Mouse (Mus musculus): ENCODE measurements around the gene Ttyh1. TPM values are rescaled to one million over a fixed set of nuclear protein-coding genes. Genes with fewer than 3 reads are reported as not detected.
A peak's percentile ranks its signal among the peaks of the same experiment; 100 is the strongest.

The Ttyh1 gene
- total and polyA plus RNA-seq, 3 experiments = 0.08 to 0.17 TPM; not detected in 1

- H3K9ac ChIP-seq (ENCODE audit: insufficient read depth, low read depth) = no peak overlapping the region
- in situ Hi-C loops (cut with MboI; ENCODE audit: low pct_ligation_motif_present, low pct_unique_long_range_greater_than_20kb, low sequenced_read_pairs) = no loop called here
- no peaks in the 10 kb centered on the region for H3K27me3 ChIP-seq (replicated peaks)
- H3K4me2 ChIP-seq (ENCODE audit: insufficient read depth, low read depth, poor library complexity, severe bottlenecking) = no peak overlapping the region
- peak; percentile 60 for DNase-seq (ENCODE audit: extremely low read depth)
- no peak overlapping the region for H3K4me3 ChIP-seq (replicated peaks in 1 of 3; ENCODE audit: low read depth in 2 of 3, low read length in 2 of 3, poor library complexity in 1 of 3)
- H3K36me3 ChIP-seq (replicated peaks in 1 of 2; ENCODE audit: control insufficient read depth in 1 of 2, insufficient read depth in 1 of 2, low read length in 1 of 2) = peaks cover 75 to 79% of the 10 kb centered on the region in 2 experiments
- H3K4me1 ChIP-seq (ENCODE audit: control insufficient read depth in 1 of 2, insufficient read depth in 2 of 2) = peaks cover 17 to 45% of the 10 kb centered on the region in 2 experiments
- dilution Hi-C loops (cut with MboI; ENCODE audit: extremely low pct_ligation_motif_present, extremely low pct_unique_long_range_greater_than_20kb, low sequenced_read_pairs) = no loop called here
- H3K9me3 ChIP-seq (replicated peaks; ENCODE audit: low read length) = no peaks in the 10 kb centered on the region
- H3K79me2 ChIP-seq (replicated peaks; ENCODE audit: control insufficient read depth, extremely low read depth, insufficient read depth, poor library complexity, severe bottlenecking) = peaks cover 2% of the 10 kb centered on the region; the same call in 1 of the 2 replicates
- TF ChIP-seq MAFK (IDR thresholded peaks at IDR 0.05; ENCODE audit: insufficient replicate concordance, low read length) (no peak), RAD21 (IDR thresholded peaks at IDR 0.05; ENCODE audit: low read depth, low read length) (peak; percentile 72), ELF1 (IDR thresholded peaks at IDR 0.05; ENCODE audit: low read depth, low read length) (no peak), CTCF (conservative IDR thresholded peaks at IDR 0.05 in 1 of 2, IDR thresholded peaks at IDR 0.05 in 1 of 2; ENCODE audit: low read depth in 2 of 2, low read length in 2 of 2) (peak; percentile 77 to 81), SMC3 (IDR thresholded peaks at IDR 0.05; ENCODE audit: low read depth, low read length) (peak; percentile 70)
- H3K27ac ChIP-seq (ENCODE audit: insufficient read depth, low read depth) = no peak overlapping the region
These were observed 26.5 kb downstream of the Ttyh1 start for GRCm38 (mm10) chr7:4145552-4146190.

DNA sequence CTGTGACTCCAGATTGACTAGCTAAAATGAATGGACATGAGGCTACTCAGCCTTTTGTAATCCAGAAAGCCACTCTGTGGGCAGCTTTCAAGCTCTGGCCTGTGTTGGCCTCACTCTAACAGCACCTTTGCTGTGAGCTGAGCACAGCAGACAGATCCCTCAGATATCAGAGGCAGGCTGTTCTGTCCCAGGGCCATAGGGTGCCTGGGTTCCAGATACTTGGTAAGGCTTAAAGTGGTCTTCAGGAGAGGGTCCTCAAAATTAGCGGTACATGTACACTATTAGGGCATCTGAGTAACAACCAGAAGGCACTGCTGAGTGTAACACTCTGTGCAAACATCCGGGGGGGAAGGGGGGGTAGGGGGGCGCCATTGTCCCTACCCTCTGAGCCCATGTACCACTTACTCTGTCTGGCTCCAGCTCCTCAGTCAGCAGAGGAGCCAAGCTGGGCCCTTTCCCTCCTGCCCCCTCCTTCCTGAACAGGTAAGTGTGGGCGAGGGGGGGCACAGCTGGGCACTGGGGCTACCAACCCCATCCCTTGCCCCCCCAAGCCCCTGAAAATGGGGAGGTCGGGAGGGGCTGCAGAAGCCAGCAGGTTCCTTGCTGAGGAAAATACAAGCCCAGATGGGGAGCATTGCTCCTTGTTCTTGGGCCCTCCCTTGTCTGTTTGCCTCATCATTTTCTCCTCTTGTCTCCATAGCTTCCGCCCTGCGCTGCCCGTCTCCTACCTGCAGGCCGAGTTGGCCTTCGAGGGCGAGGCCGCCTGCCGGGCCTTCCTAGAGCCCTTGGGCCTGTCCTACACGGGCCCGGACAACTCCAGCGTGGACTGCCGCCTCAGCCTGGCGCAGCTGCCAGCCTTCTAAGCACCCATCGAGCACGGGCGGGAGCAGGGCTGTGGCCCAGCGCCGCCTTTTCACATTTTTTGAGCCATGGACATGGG, 27.3 kb downstream of the Ttyh1 start:
- H3K4me1 ChIP-seq (ENCODE audit: control insufficient read depth in 1 of 2, insufficient read depth in 2 of 2) = peaks cover 19 to 45% of the 10 kb centered on the region in 2 experiments
- peaks cover 67 to 70% of the 10 kb centered on the region in 2 experiments for H3K36me3 ChIP-seq (replicated peaks in 1 of 2; ENCODE audit: control insufficient read depth in 1 of 2, insufficient read depth in 1 of 2, low read length in 1 of 2)
- no peak for DNase-seq (ENCODE audit: extremely low read depth)
- no peak for TF ChIP-seq ELF1 (IDR thresholded peaks at IDR 0.05; ENCODE audit: low read depth, low read length)
- no peak overlapping the region for H3K27ac ChIP-seq (ENCODE audit: insufficient read depth, low read depth)
- no peaks in the 10 kb centered on the region for H3K9me3 ChIP-seq (replicated peaks; ENCODE audit: low read length)
- peaks cover 2% of the 10 kb centered on the region; the same call in 1 of the 2 replicates for H3K79me2 ChIP-seq (replicated peaks; ENCODE audit: control insufficient read depth, extremely low read depth, insufficient read depth, poor library complexity, severe bottlenecking)
- H3K4me3 ChIP-seq (replicated peaks in 1 of 3; ENCODE audit: low read depth in 2 of 3, low read length in 2 of 3, poor library complexity in 1 of 3) = no peak overlapping the region
- dilution Hi-C loops (cut with MboI; ENCODE audit: extremely low pct_ligation_motif_present, extremely low pct_unique_long_range_greater_than_20kb, low sequenced_read_pairs) = no loop called here
- no peaks in the 10 kb centered on the region for H3K27me3 ChIP-seq (replicated peaks)
- H3K9ac ChIP-seq (ENCODE audit: insufficient read depth, low read depth) = no peak overlapping the region
- H3K4me2 ChIP-seq (ENCODE audit: insufficient read depth, low read depth, poor library complexity, severe bottlenecking) = no peak overlapping the region
- in situ Hi-C loops (cut with MboI; ENCODE audit: low pct_ligation_motif_present, low pct_unique_long_range_greater_than_20kb, low sequenced_read_pairs) = no loop called here

GRCm38 (mm10) chr7:4147371-4147770, 28.2 kb downstream of the Ttyh1 start:
- peaks cover 14 to 37% of the 10 kb centered on the region in 2 experiments for H3K4me1 ChIP-seq (ENCODE audit: control insufficient read depth in 1 of 2, insufficient read depth in 2 of 2)
- no peaks in the 10 kb centered on the region for H3K9me3 ChIP-seq (replicated peaks; ENCODE audit: low read length)
- no peak overlapping the region for H3K4me2 ChIP-seq (ENCODE audit: insufficient read depth, low read depth, poor library complexity, severe bottlenecking)
- dilution Hi-C loops (cut with MboI; ENCODE audit: extremely low pct_ligation_motif_present, extremely low pct_unique_long_range_greater_than_20kb, low sequenced_read_pairs) (no loop called here), in situ Hi-C loops (cut with MboI; ENCODE audit: low pct_ligation_motif_present, low pct_unique_long_range_greater_than_20kb, low sequenced_read_pairs) (no loop called here)
- no peak overlapping the region for H3K4me3 ChIP-seq (replicated peaks in 1 of 3; ENCODE audit: low read depth in 2 of 3, low read length in 2 of 3, poor library complexity in 1 of 3)
- no peak overlapping the region for H3K9ac ChIP-seq (ENCODE audit: insufficient read depth, low read depth)
- no peak for DNase-seq (ENCODE audit: extremely low read depth)
- H3K79me2 ChIP-seq (replicated peaks; ENCODE audit: control insufficient read depth, extremely low read depth, insufficient read depth, poor library complexity, severe bottlenecking) = peaks cover 2% of the 10 kb centered on the region; the same call in 1 of the 2 replicates
- no peak overlapping the region for H3K27ac ChIP-seq (ENCODE audit: insufficient read depth, low read depth)
- no peaks in the 10 kb centered on the region for H3K27me3 ChIP-seq (replicated peaks)
- TF ChIP-seq ZKSCAN1 (IDR thresholded peaks at IDR 0.05; ENCODE audit: borderline replicate concordance, low read depth, low read length) (no peak), ETS1 (conservative IDR thresholded peaks at IDR 0.05; ENCODE audit: low read depth, low read length) (no peak), GABPA (IDR thresholded peaks at IDR 0.05; ENCODE audit: insufficient replicate concordance, low read depth, low read length) (no peak), CHD1 (IDR thresholded peaks at IDR 0.05; ENCODE audit: low read depth, low read length) (no peak), POLR2A (IDR thresholded peaks at IDR 0.05; ENCODE audit: low read depth, low read length) (no peak), BHLHE40 (IDR thresholded peaks at IDR 0.05; ENCODE audit: low read depth, low read length) (no peak), E2F4 (IDR thresholded peaks at IDR 0.05; ENCODE audit: insufficient replicate concordance, low read depth, low read length) (no peak), RCOR1 (conservative IDR thresholded peaks at IDR 0.05; ENCODE audit: low read depth, low read length) (no peak), CTCF (conservative IDR thresholded peaks at IDR 0.05 in 1 of 2, IDR thresholded peaks at IDR 0.05 in 1 of 2; ENCODE audit: low read depth in 2 of 2, low read length in 2 of 2) (no peak), MAX (IDR thresholded peaks at IDR 0.05; ENCODE audit: low read length) (no peak), IRF4 (IDR thresholded peaks at IDR 0.05; ENCODE audit: low read depth, low read length) (no peak), NRF1 (IDR thresholded peaks at IDR 0.05; ENCODE audit: low read depth, low read length) (no peak)
- peaks cover 58 to 62% of the 10 kb centered on the region in 2 experiments for H3K36me3 ChIP-seq (replicated peaks in 1 of 2; ENCODE audit: control insufficient read depth in 1 of 2, insufficient read depth in 1 of 2, low read length in 1 of 2)
